Mouse (Mus musculus) cortical plate, adult 2 months (tissue): ENCODE results near the gene Nrg4.

Source experiments
- CTCF ChIP-seq: fragments of 200-500 bp; IDR thresholded peaks from 2 replicates; pipeline ENCODE4 v1.5.1; 2011; ENCODE audit warnings: mild to moderate bottlenecking, control low read depth, low read length; ENCODE audit not compliant: insufficient read depth; ENCODE audit errors: extremely low read depth
- POLR2A ChIP-seq: fragments of 200-500 bp; IDR thresholded peaks from 2 replicates; pipeline ENCODE4 v1.6.1; 2011; ENCODE audit warnings: mild to moderate bottlenecking, low read length, control low read depth; ENCODE audit not compliant: insufficient read depth; ENCODE audit errors: extremely low read depth

DNA sequence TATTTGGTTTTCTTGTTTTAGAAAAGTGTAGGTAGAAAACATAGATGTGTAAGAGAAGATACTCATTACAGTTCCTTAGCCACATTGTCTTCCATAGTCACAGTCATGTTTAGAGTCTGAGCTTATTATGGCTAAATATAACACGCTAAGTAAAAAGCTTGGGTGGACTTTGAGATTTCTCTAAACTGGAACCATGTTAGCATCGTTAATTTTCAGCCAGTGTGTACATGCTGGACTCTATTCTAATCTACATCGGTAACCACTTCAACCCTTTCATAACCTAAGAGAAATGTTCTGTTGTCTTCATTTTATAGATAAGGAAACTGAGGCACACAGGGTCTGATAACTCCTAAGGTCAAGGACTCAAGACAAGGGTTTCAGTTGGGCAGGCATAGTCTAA is 130.8 kb downstream of the Nrg4 start:
- TF ChIP-seq POLR2A (no peak), CTCF (no peak)
